Mouse (Mus musculus): ENCODE measurements around the gene Alg14. TPM values are rescaled to one million over a fixed set of nuclear protein-coding genes. Genes with fewer than 3 reads are reported as not detected.

Alg14 gene
- polyA plus RNA-seq, 1 experiment from 2014 or later: 43.9 TPM

GRCm38 (mm10) chr3:121262521-121263204 is 28.9 kb upstream of the Alg14 start:
- Histone ChIP-seq H3K27me3 (ENCODE audit: insufficient read depth, low read length) (peaks cover 57% of the 10 kb centered on the region), H3K4me1 (ENCODE audit: insufficient read depth) (no peaks in the 10 kb centered on the region), H3K36me3 (ENCODE audit: insufficient read depth) (no peaks in the 10 kb centered on the region), H3K9me3 (ENCODE audit: low read depth, low read length) (no peaks in the 10 kb centered on the region), H3K4me2 (peak overlapping the region; percentile 100), H3K9ac (peak overlapping the region; percentile 57), H3K4me3 (ENCODE audit: low read depth, low read length) (peak overlapping the region; percentile 64), H3K27ac (ENCODE audit: low read depth) (peak overlapping the region; percentile 24; the same call in 1 of the 2 replicates)
- DNase-seq (peak; percentile 83), ATAC-seq (ENCODE audit: insufficient read depth) (peak; percentile 92)
- TF ChIP-seq CTCF (IDR thresholded peaks at IDR 0.05; ENCODE audit: low read depth): no peak
- WGBS: under 1% methylated on average over 92 of the region's 97 CpGs

GRCm38 (mm10) chr3:121263205-121263548 is 28.4 kb upstream of the Alg14 start:
- peak; percentile 52 for DNase-seq
- no peak overlapping the region for H3K27ac ChIP-seq (ENCODE audit: low read depth)
- peaks cover 57% of the 10 kb centered on the region for H3K27me3 ChIP-seq (ENCODE audit: insufficient read depth, low read length)
- H3K4me1 ChIP-seq (ENCODE audit: insufficient read depth): no peaks in the 10 kb centered on the region
- no peaks in the 10 kb centered on the region for H3K36me3 ChIP-seq (ENCODE audit: insufficient read depth)
- H3K4me3 ChIP-seq (ENCODE audit: low read depth, low read length): peak overlapping the region; percentile 64
- H3K9me3 ChIP-seq (ENCODE audit: low read depth, low read length): no peaks in the 10 kb centered on the region
- H3K9ac ChIP-seq: peak overlapping the region; percentile 57
- ATAC-seq (ENCODE audit: insufficient read depth): peak; percentile 48; the same call in 1 of the 2 replicates
- WGBS: 3% methylated on average over 20 of the region's 20 CpGs
- peak overlapping the region; percentile 100 for H3K4me2 ChIP-seq
- no peak for TF ChIP-seq CTCF (IDR thresholded peaks at IDR 0.05; ENCODE audit: low read depth)

DNA sequence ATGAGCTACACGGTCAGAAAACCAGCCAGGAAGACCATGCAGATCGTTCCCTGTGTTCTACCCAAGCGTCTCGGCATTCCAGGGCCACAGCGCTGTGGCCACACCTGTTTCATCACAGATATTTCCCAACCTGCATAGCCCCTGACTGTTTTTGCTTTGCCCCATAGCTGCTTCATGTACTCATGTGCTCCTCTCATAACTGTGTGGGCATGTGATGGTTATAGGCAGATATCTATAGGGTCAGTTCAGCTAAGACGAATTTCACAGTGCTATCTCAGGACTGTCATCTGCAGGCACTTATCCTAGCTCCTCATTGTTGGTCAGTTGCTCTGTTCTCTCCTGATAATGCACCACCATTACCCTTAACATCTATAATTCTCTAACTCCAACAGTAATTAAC is 27.3 kb upstream of the Alg14 start:
- no peak for ATAC-seq (ENCODE audit: insufficient read depth)
- no peaks in the 10 kb centered on the region for H3K9me3 ChIP-seq (ENCODE audit: low read depth, low read length)

DNA sequence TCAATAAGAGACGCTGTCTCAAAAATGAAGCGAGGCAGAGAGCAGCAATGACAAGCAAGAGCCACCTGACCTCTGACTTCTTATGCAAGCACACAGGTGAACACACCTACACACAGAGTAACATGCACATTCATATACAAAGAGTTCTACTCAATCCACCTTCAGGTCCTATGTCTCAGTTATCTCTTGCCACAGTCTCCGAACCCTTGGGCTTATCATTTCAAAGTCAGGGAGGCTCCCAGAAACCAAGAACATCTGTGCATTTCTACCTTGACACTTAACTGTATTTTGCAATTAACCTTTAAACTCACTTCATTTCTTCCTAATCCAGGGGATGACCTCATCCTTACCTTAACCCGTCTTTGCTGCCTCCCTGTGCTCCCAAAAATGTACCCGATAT is 24.3 kb upstream of the Alg14 start:
- 68% methylated on average over 5 of the region's 5 CpGs for WGBS
- no peaks in the 10 kb centered on the region for H3K9me3 ChIP-seq (ENCODE audit: low read depth, low read length)
- H3K27ac ChIP-seq (ENCODE audit: low read depth): no peak overlapping the region
- no peak for TF ChIP-seq CTCF (IDR thresholded peaks at IDR 0.05; ENCODE audit: low read depth)
- H3K36me3 ChIP-seq (ENCODE audit: insufficient read depth): no peaks in the 10 kb centered on the region
- no peak for DNase-seq
- no peak for ATAC-seq (ENCODE audit: insufficient read depth)
- H3K4me3 ChIP-seq (ENCODE audit: low read depth, low read length): no peak overlapping the region
- H3K4me1 ChIP-seq (ENCODE audit: insufficient read depth): no peaks in the 10 kb centered on the region
- no peak overlapping the region for H3K9ac ChIP-seq
- H3K27me3 ChIP-seq (ENCODE audit: insufficient read depth, low read length): peaks cover 24% of the 10 kb centered on the region
- no peak overlapping the region for H3K4me2 ChIP-seq

More for the DNA sequence above, 27.3 kb upstream of the Alg14 start:
- TF ChIP-seq CTCF (IDR thresholded peaks at IDR 0.05; ENCODE audit: low read depth): no peak
- no peak for DNase-seq
- Histone ChIP-seq H3K4me3 (ENCODE audit: low read depth, low read length) (no peak overlapping the region), H3K27ac (ENCODE audit: low read depth) (no peak overlapping the region), H3K4me2 (no peak overlapping the region), H3K9ac (no peak overlapping the region), H3K27me3 (ENCODE audit: insufficient read depth, low read length) (peaks cover 54% of the 10 kb centered on the region), H3K4me1 (ENCODE audit: insufficient read depth) (no peaks in the 10 kb centered on the region), H3K36me3 (ENCODE audit: insufficient read depth) (no peaks in the 10 kb centered on the region)
- 62% methylated on average over 6 of the region's 6 CpGs for WGBS

DNA sequence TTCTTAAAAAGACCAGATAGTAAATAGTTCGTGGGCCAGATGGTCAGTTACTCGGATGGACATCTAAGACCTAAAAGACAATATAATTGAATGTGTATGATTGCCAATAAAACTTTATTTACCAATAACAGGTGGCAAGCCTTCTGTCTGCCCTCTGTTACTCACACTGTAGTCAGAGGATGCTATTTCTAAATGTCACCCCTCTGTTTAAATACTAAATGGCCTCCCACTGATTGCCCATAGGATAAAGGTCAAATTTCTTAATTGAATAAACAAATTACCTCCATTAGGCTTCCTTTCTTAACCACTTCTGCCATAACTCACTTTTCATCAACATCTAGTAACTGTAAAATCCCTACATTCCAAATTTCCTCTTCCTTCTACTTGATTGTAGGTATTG is 19.0 kb upstream of the Alg14 start:
- 0 out of 2 replicates have a peak, but pooled peaks cover 5% of the 10 kb centered on the region for H3K4me1 ChIP-seq (ENCODE audit: insufficient read depth)

DNA sequence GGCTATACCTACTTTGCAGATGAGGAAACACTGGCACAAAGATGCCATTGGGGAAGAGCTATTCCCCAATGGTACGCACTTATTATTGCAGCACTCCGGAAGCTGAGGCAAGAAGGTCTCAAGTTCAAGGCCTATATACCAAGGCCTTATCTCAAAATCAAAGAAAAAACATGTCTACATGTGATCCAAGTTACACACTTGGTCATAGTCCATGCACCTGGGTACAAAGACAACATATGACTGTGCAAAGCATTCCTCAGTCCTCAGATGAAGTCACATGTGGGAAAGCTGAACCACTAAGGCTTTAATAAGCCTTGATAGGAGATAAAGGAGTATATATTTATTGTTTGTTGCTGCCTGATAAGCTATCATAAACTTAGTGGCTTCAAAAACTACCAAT is 17.6 kb upstream of the Alg14 start:
- Histone ChIP-seq H3K36me3 (ENCODE audit: insufficient read depth) (no peaks in the 10 kb centered on the region), H3K4me1 (ENCODE audit: insufficient read depth) (0 out of 2 replicates have a peak, but pooled peaks cover 5% of the 10 kb centered on the region), H3K9ac (no peak overlapping the region), H3K4me3 (ENCODE audit: low read depth, low read length) (no peak overlapping the region), H3K4me2 (no peak overlapping the region), H3K9me3 (ENCODE audit: low read depth, low read length) (no peaks in the 10 kb centered on the region), H3K27me3 (ENCODE audit: insufficient read depth, low read length) (no peaks in the 10 kb centered on the region), H3K27ac (ENCODE audit: low read depth) (no peak overlapping the region)
- no peak for DNase-seq
- WGBS: 84% methylated on average over 2 of the region's 2 CpGs
- no peak for TF ChIP-seq CTCF (IDR thresholded peaks at IDR 0.05; ENCODE audit: low read depth)
- ATAC-seq (ENCODE audit: insufficient read depth): no peak

More for the DNA sequence above, 19.0 kb upstream of the Alg14 start:
- DNase-seq (no peak), ATAC-seq (ENCODE audit: insufficient read depth) (no peak)
- Histone ChIP-seq H3K9ac (no peak overlapping the region), H3K9me3 (ENCODE audit: low read depth, low read length) (no peaks in the 10 kb centered on the region), H3K27ac (ENCODE audit: low read depth) (no peak overlapping the region), H3K4me2 (no peak overlapping the region), H3K4me3 (ENCODE audit: low read depth, low read length) (no peak overlapping the region), H3K27me3 (ENCODE audit: insufficient read depth, low read length) (no peaks in the 10 kb centered on the region), H3K36me3 (ENCODE audit: insufficient read depth) (no peaks in the 10 kb centered on the region)
- TF ChIP-seq CTCF (IDR thresholded peaks at IDR 0.05; ENCODE audit: low read depth): no peak
- WGBS: 65% methylated on average over 2 of the region's 2 CpGs

GRCm38 (mm10) chr3:121277009-121277408 is 14.6 kb upstream of the Alg14 start:
- DNase-seq (no peak), ATAC-seq (ENCODE audit: insufficient read depth) (no peak)
- H3K36me3 ChIP-seq (ENCODE audit: insufficient read depth): no peaks in the 10 kb centered on the region
- H3K27ac ChIP-seq (ENCODE audit: low read depth): no peak overlapping the region
- no peak overlapping the region for H3K4me2 ChIP-seq
- 66% methylated on average over 4 of the region's 4 CpGs for WGBS
- H3K4me3 ChIP-seq (ENCODE audit: low read depth, low read length): no peak overlapping the region
- H3K27me3 ChIP-seq (ENCODE audit: insufficient read depth, low read length): no peaks in the 10 kb centered on the region
- no peaks in the 10 kb centered on the region for H3K9me3 ChIP-seq (ENCODE audit: low read depth, low read length)
- H3K9ac ChIP-seq: no peak overlapping the region
- TF ChIP-seq CTCF (IDR thresholded peaks at IDR 0.05; ENCODE audit: low read depth): no peak
- H3K4me1 ChIP-seq (ENCODE audit: insufficient read depth): 0 out of 2 replicates have a peak, but pooled peaks cover 5% of the 10 kb centered on the region
